ENCODE assay signal across 18 mouse cellular contexts in genomic region chr2:173634106-173634505, GRCm38 (mm10). TPM values are rescaled to one million over a fixed set of nuclear protein-coding genes. Genes with fewer than 3 reads are reported as not detected.
"Had no signal": no experiment of that assay in that cellular context is flagged by ENCODE, and none has a peak within 500 bp of the region (broad histone marks: within the 10 kb centered on the region; RNA-seq: fewer than 3 reads in every experiment).

No protein-coding gene starts in this region.

RNA-seq across cellular contexts. Expression of gene Ankrd60, which starts 55.9 kb away (rescaled TPM):
- total RNA-seq: megakaryocyte progenitor cell, adult 5-6 weeks; midbrain, postnatal 0 days; monocyte, adult 5-6 weeks; neutrophil, adult 5-6 weeks had no signal
- polyA plus RNA-seq: liver, postnatal 0 days; lung, adult 2 months; lung, embryonic 15.5 days; lung, postnatal 0 days; macrophage; midbrain, embryonic 11.5 days; midbrain, embryonic 13.5 days; midbrain, embryonic 15.5 days; midbrain, postnatal 0 days; neural tube, embryonic 12.5 days; neural tube, embryonic 14.5 days; spleen, adult 2 months; stomach, embryonic 15.5 days; stomach, postnatal 0 days; urinary bladder, adult 2 months had no signal
